15 mouse cellular contexts compared by ENCODE assay signal in genomic region chr17:87339122-87339521, GRCm38 (mm10). TPM values are rescaled to one million over a fixed set of nuclear protein-coding genes. Genes with fewer than 3 reads are reported as not detected.
DNase-seq lines count a peak whose midpoint lies in the region; ATAC-seq and TF ChIP-seq lines count a peak whose summit lies in the region.
"Had no signal": no experiment of that assay in that cellular context is flagged by ENCODE, and none has a peak within 500 bp of the region (broad histone marks: within the 10 kb centered on the region; RNA-seq: fewer than 3 reads in every experiment).

No protein-coding gene starts in this region.

- no peak for TF ChIP-seq EP300 in heart, postnatal 0 days (IDR thresholded peaks at IDR 0.05; ENCODE audit: low read depth)

- no peaks in the 10 kb centered on the region for H3K36me3 ChIP-seq in heart, postnatal 0 days (replicated peaks; ENCODE audit: control insufficient read depth, insufficient read depth, low read length)
- no peaks in the 10 kb centered on the region for H3K36me3 ChIP-seq in midbrain, embryonic 15.5 days (replicated peaks)
- H3K36me3 ChIP-seq: embryonic facial prominence, embryonic 10.5 days; forebrain, embryonic 15.5 days; hindbrain, embryonic 15.5 days; limb, embryonic 13.5 days had no signal

- no peak overlapping the region for H3K4me2 ChIP-seq in heart, postnatal 0 days (ENCODE audit: low read depth, low read length)
- H3K4me2 ChIP-seq in midbrain, embryonic 15.5 days, result no peak overlapping the region
- H3K4me2 ChIP-seq: forebrain, embryonic 15.5 days; heart, embryonic 11.5 days; hindbrain, embryonic 15.5 days; limb, embryonic 13.5 days had no signal

- no peak overlapping the region for H3K27ac ChIP-seq in heart, postnatal 0 days (ENCODE audit: low read depth)
- no peak overlapping the region for H3K27ac ChIP-seq in midbrain, embryonic 15.5 days
- H3K27ac ChIP-seq: embryonic facial prominence, embryonic 10.5 days; forebrain, embryonic 15.5 days; hindbrain, embryonic 15.5 days; limb, embryonic 13.5 days had no signal

- ATAC-seq in heart, postnatal 0 days (ENCODE audit: insufficient read depth, low read depth), result peak; percentile 27; the same call in 1 of the 2 replicates
- no peak for ATAC-seq in midbrain, embryonic 15.5 days (replicated peaks)
- ATAC-seq: forebrain, embryonic 15.5 days; intestine, embryonic 16.5 days had no signal

- no peak for TF ChIP-seq CTCF in heart, postnatal 0 days (IDR thresholded peaks at IDR 0.05; ENCODE audit: low read depth)

- no peak for DNase-seq in heart, postnatal 0 days (ENCODE audit: low spot score)
- no peak for DNase-seq in heart, adult 9 months (ENCODE audit: low spot score in 2 of 2)
- peak; percentile 36 for DNase-seq in ovary, postnatal 36 days (ENCODE audit: low spot score)
- no peak for DNase-seq in ovary, postnatal 14 days (ENCODE audit: low spot score)
- peak; percentile 21 for DNase-seq in brain, adult 2 months (ENCODE audit: low read depth, low spot score)
- no peak for DNase-seq in thymus, postnatal 0 days (ENCODE audit: low spot score)
- DNase-seq: lung, postnatal 10 days; midbrain, embryonic 14.5 days had no signal

- H3K4me3 ChIP-seq in heart, postnatal 0 days (ENCODE audit: low read depth, low read length), result no peak overlapping the region
- no peak overlapping the region for H3K4me3 ChIP-seq in midbrain, embryonic 15.5 days
- H3K4me3 ChIP-seq: embryonic facial prominence, embryonic 10.5 days; forebrain, embryonic 15.5 days; hindbrain, embryonic 15.5 days; limb, embryonic 13.5 days had no signal

- H3K9me3 ChIP-seq in heart, postnatal 0 days (replicated peaks; ENCODE audit: control insufficient read depth, low read length), result no peaks in the 10 kb centered on the region; the same call in 1 of the 2 replicates
- no peaks in the 10 kb centered on the region for H3K9me3 ChIP-seq in midbrain, embryonic 15.5 days
- H3K9me3 ChIP-seq: embryonic facial prominence, embryonic 10.5 days; forebrain, embryonic 15.5 days; hindbrain, embryonic 15.5 days; limb, embryonic 13.5 days had no signal

- no peak overlapping the region for H3K9ac ChIP-seq in heart, postnatal 0 days (replicated peaks; ENCODE audit: low read depth, low read length)
- no peak overlapping the region for H3K9ac ChIP-seq in midbrain, embryonic 15.5 days
- H3K9ac ChIP-seq: forebrain, embryonic 15.5 days; hindbrain, embryonic 15.5 days; limb, embryonic 13.5 days had no signal

- no peaks in the 10 kb centered on the region for H3K27me3 ChIP-seq in heart, postnatal 0 days (ENCODE audit: control insufficient read depth, insufficient read depth, low read length)
- no peaks in the 10 kb centered on the region for H3K27me3 ChIP-seq in midbrain, embryonic 15.5 days (replicated peaks)
- H3K27me3 ChIP-seq: forebrain, embryonic 15.5 days; hindbrain, embryonic 15.5 days had no signal

- WGBS in heart, postnatal 0 days, result 69% methylated on average over 1 of the region's 1 CpGs
- 94% methylated on average over 1 of the region's 1 CpGs for WGBS in midbrain, embryonic 15.5 days

- 0 out of 2 replicates have a peak, but pooled peaks cover 3% of the 10 kb centered on the region for H3K4me1 ChIP-seq in heart, postnatal 0 days (ENCODE audit: control insufficient read depth, insufficient read depth)
- H3K4me1 ChIP-seq in midbrain, embryonic 15.5 days, result no peaks in the 10 kb centered on the region
- H3K4me1 ChIP-seq: forebrain, embryonic 15.5 days; hindbrain, embryonic 15.5 days; limb, embryonic 13.5 days had no signal

RNA-seq across cellular contexts. Expression of gene Ttc7, which starts 56.4 kb away (rescaled TPM):
- 3.5 and 6.7 TPM in 2 replicates for total RNA-seq in heart, postnatal 0 days (2014; rRNA removed; ENCODE audit: low replicate concordance)
- polyA plus RNA-seq in heart, postnatal 0 days (2015; fragmentation: Nextera tagmentation; extraction: Ambion mirVana), result 2.5 and 2.7 TPM in 2 replicates
- polyA plus RNA-seq in thymus, postnatal 0 days (2015; fragmentation: Nextera tagmentation; extraction: Ambion mirVana), result 31.2 and 33.5 TPM in 2 replicates
- polyA plus RNA-seq in midbrain, embryonic 15.5 days (2015; fragmentation: Nextera tagmentation; extraction: Ambion mirVana), result 4.9 TPM in 2 replicates

Comparison
In these comparisons a context has a peak if more than half of its experiments do, and no peak if none do; other contexts are left out.
1. DNase-seq: peak in ovary, postnatal 36 days (single experiment) and brain, adult 2 months (single experiment); none in heart, postnatal 0 days (single experiment), heart, adult 9 months (0 of 2), ovary, postnatal 14 days (single experiment) and thymus, postnatal 0 days (single experiment).